Mouse (Mus musculus): Measurements from ENCODE around the gene Doc2g. TPM values are rescaled to one million over a fixed set of nuclear protein-coding genes. Genes with fewer than 3 reads are reported as not detected.
A peak's percentile ranks its signal among the peaks of the same experiment; 100 is the strongest.
"Not testable (repeated sequence)": the region's sequence is repeated elsewhere in the genome, so short reads cannot be mapped to it uniquely, and the experiment has no call there.

Doc2g gene
- polyA plus RNA-seq, 1 experiment = 2.5 TPM

DNA sequence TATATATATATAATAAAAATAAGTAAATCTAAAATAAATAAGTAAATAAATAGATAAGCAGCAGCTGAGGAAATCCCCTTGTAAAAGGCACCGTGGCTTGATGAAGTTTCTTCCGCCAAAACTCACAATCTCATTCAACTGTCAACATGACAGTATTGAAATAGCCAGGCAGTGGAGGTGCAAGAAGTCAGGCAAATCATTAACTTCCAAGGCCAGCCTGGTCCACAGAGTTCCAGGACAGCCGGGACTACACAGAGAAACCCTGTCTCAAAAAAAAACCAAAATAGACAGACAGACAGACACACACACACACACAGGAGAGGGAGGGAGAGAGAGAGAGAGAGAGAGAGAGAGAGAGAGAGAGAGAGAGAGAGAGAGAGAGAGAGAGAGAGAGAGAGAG is 30.2 kb downstream of the Doc2g start:
- Histone ChIP-seq H3K27me3 (ENCODE audit: control insufficient read depth, insufficient read depth, insufficient read length) (no peaks in the 10 kb centered on the region), H3K4me3 (no peak overlapping the region), H3ac (ENCODE audit: control insufficient read depth, insufficient read length) (no peak overlapping the region), H3K4me2 (ENCODE audit: low read depth) (no peak overlapping the region), H3K36me3 (ENCODE audit: control insufficient read depth, insufficient read depth) (no peaks in the 10 kb centered on the region), H3K79me2 (ENCODE audit: control insufficient read depth, insufficient read depth) (peaks cover 10% of the 10 kb centered on the region)
- no peak for TF ChIP-seq POLR2A (IDR thresholded peaks at IDR 0.05; ENCODE audit: insufficient read length, low read depth)
- TF ChIP-seq SRF (IDR thresholded peaks at IDR 0.05; ENCODE audit: control insufficient read depth, insufficient read length, low read depth) = no peak
- TF ChIP-seq MYOG (IDR thresholded peaks at IDR 0.05; ENCODE audit: control insufficient read depth in 1 of 3, insufficient read depth in 1 of 3, insufficient read length in 2 of 3, low read depth in 2 of 3) = no peak
- no peak for TF ChIP-seq POLR2AphosphoS2 (IDR thresholded peaks at IDR 0.05; ENCODE audit: insufficient read length, low read depth)
- TF ChIP-seq MAX (IDR thresholded peaks at IDR 0.05; ENCODE audit: low read depth) = no peak
- TF ChIP-seq REST (IDR thresholded peaks at IDR 0.05; ENCODE audit: insufficient read depth, insufficient read length) = no peak
- no peak for TF ChIP-seq E2F4 (IDR thresholded peaks at IDR 0.05; ENCODE audit: insufficient read depth)
- no peak for TF ChIP-seq CEBPB (IDR thresholded peaks at IDR 0.05; ENCODE audit: insufficient read depth, poor library complexity, severe bottlenecking)
- TF ChIP-seq USF1 (IDR thresholded peaks at IDR 0.05; ENCODE audit: low read depth) = no peak
- no peak for TF ChIP-seq TCF12 (IDR thresholded peaks at IDR 0.05; ENCODE audit: insufficient read depth, poor library complexity, severe bottlenecking)
- no peak for TF ChIP-seq MYOD1 (IDR thresholded peaks at IDR 0.05; ENCODE audit: control insufficient read depth in 1 of 3, insufficient read length in 2 of 3, low read depth in 2 of 3)
- no peak for TF ChIP-seq TCF3 (IDR thresholded peaks at IDR 0.05; ENCODE audit: insufficient read length, low read depth)

DNA sequence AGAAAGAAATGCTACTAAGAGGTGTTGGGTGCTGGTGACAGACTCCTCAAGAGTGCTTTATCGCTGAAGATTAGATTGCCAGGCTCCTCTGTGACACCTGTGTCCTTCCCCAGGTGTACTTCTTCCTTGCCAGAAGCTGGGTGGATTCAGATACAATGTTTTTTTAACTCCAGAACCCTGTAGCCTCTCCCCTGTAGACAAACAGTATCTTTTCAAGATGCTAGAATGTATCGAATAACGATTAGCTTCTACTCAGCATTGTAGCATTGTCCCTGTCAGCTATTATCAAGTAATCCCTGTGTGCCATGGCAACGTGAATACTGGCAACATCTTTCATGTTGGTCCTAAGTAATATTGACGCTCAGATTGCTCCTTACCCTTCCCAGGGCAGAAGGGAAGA is 30.6 kb downstream of the Doc2g start:
- Histone ChIP-seq H3K36me3 (ENCODE audit: control insufficient read depth, insufficient read depth) (no peaks in the 10 kb centered on the region), H3K27me3 (ENCODE audit: control insufficient read depth, insufficient read depth, insufficient read length) (no peaks in the 10 kb centered on the region), H3K4me3 (no peak overlapping the region), H3K79me2 (ENCODE audit: control insufficient read depth, insufficient read depth) (peaks cover 10% of the 10 kb centered on the region), H3K4me2 (ENCODE audit: low read depth) (no peak overlapping the region), H3ac (ENCODE audit: control insufficient read depth, insufficient read length) (no peak overlapping the region)
- TF ChIP-seq USF1 (IDR thresholded peaks at IDR 0.05; ENCODE audit: low read depth) (no peak), TCF12 (IDR thresholded peaks at IDR 0.05; ENCODE audit: insufficient read depth, poor library complexity, severe bottlenecking) (no peak), E2F4 (IDR thresholded peaks at IDR 0.05; ENCODE audit: insufficient read depth) (no peak)

DNA sequence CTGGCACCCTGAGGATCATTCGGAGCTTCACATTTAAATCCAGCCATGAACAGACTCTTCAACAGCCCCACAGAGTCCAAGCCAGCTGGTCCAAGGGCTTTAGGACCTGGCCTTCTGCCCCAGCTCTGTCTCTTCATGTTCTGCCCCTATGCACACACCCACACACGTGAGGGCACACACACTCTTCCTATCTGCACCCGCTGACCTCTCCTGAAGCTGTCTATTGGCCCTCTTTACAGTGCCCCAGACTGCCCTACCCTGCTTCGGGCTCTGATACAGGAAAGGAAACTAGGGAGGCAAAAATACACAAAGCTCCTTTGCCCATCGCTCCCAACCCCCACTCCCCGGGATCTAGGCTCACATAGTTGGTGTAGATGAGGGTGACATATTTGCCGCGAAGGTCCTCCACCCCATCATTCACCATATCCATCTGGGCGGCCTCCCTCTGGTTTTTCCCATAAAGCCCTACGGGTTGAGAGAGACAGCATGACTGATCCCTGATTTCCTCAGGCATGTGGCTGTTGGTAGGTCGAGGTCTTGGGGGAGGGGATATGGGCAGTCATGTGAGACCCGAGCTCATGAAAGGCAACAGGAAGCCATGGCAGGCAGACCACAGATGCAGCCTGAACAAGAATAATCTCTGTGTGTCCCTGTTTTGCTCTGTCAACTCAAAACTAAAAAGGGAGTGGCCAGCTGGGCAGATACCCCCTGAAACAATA is 33.4 kb downstream of the Doc2g start:
- no peak for TF ChIP-seq USF1 (IDR thresholded peaks at IDR 0.05; ENCODE audit: low read depth)
- TF ChIP-seq REST (IDR thresholded peaks at IDR 0.05; ENCODE audit: insufficient read depth, insufficient read length) = no peak
- no peak for TF ChIP-seq TCF12 (IDR thresholded peaks at IDR 0.05; ENCODE audit: insufficient read depth, poor library complexity, severe bottlenecking)
- TF ChIP-seq MYOG (IDR thresholded peaks at IDR 0.05; ENCODE audit: control insufficient read depth in 1 of 3, insufficient read depth in 1 of 3, insufficient read length in 2 of 3, low read depth in 2 of 3) = no peak
- TF ChIP-seq POLR2A (IDR thresholded peaks at IDR 0.05; ENCODE audit: insufficient read length, low read depth) = no peak
- Histone ChIP-seq H3K27me3 (ENCODE audit: control insufficient read depth, insufficient read depth, insufficient read length) (no peaks in the 10 kb centered on the region), H3K4me3 (peak overlapping the region; percentile 58), H3K4me2 (ENCODE audit: low read depth) (peak overlapping the region; percentile 71), H3ac (ENCODE audit: control insufficient read depth, insufficient read length) (no peak overlapping the region), H3K79me2 (ENCODE audit: control insufficient read depth, insufficient read depth) (peaks cover 10% of the 10 kb centered on the region), H3K36me3 (ENCODE audit: control insufficient read depth, insufficient read depth) (no peaks in the 10 kb centered on the region)

DNA sequence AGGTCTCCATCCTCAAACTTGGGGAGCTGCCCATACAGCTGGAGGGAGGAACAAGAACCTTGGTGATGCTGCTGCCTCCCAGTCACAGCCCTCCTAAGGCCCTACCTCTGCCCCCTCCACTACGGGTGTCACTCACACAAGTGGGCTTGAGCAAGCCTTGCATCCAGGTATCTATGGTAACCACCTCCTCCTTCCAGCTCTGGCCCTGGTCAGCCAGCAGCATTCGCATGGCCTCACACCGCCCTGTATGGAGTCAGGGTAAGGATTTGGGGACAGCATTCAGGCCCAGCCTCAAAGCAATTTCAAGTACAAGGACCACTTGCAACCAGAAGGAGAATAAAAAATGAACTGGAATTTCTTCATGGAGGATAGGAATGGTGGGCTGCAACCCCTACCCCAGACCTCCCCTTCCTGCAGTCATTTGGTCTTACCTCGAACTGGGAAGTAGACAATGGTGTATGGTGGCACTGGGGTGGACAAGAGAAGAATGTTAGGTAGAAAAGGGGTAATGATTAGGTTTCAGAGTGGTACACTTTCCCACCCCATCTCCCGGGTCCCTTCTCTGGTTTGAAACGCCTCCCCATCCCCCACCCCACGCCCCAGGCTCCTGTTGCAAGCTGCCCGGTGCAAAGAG is 34.2 kb downstream of the Doc2g start:
- not testable (repeated sequence) for H3K27me3 ChIP-seq (ENCODE audit: control insufficient read depth, insufficient read depth, insufficient read length); H3K79me2 ChIP-seq (ENCODE audit: control insufficient read depth, insufficient read depth); H3K36me3 ChIP-seq (ENCODE audit: control insufficient read depth, insufficient read depth)
- Histone ChIP-seq H3ac (ENCODE audit: control insufficient read depth, insufficient read length) (peak overlapping the region; percentile 34), H3K4me3 (peak overlapping the region; percentile 58), H3K4me2 (ENCODE audit: low read depth) (peak overlapping the region; percentile 89)

DNA sequence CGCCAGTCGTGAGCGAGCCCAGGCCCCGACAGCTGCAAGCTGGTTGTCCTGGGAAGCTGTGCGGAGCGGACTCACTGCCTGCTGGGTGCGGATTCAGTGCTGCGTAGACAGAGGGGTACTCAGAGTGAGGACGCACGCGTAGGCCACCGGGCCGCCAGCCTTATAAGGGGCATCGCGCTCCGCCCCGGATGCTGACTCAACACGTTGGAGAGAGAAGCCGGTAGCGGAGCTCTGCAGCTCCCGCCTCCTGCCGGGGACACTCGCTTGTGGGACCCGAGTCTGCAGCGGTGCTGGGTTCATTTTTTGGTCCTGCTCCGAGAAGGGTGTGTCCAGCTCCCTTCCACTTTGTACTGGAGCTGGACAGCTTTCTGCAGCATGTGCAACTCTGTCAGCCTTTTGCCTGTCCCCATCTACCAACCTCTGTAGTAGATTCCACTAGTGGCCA is 34.7 kb downstream of the Doc2g start, which contains the start of gene Gstp1:
Gene Gstp1, minus strand, starts transcription at position 198 of the 445 bp plus-strand sequence.
- H3K27me3 ChIP-seq (ENCODE audit: control insufficient read depth, insufficient read depth, insufficient read length) = no peaks in the 10 kb centered on the region
- H3K4me3 ChIP-seq = peak within 1 kb of the TSS; percentile 58
- H3ac ChIP-seq (ENCODE audit: control insufficient read depth, insufficient read length) = peak within 1 kb of the TSS; percentile 34
- H3K4me2 ChIP-seq (ENCODE audit: low read depth) = peak within 1 kb of the TSS; percentile 89
- peaks cover 10% of the 10 kb centered on the region for H3K79me2 ChIP-seq (ENCODE audit: control insufficient read depth, insufficient read depth)
- no peak for TF ChIP-seq TCF12 (IDR thresholded peaks at IDR 0.05; ENCODE audit: insufficient read depth, poor library complexity, severe bottlenecking)
- peak; percentile 98 for TF ChIP-seq SRF (IDR thresholded peaks at IDR 0.05; ENCODE audit: control insufficient read depth, insufficient read length, low read depth)
- no peak for TF ChIP-seq USF1 (IDR thresholded peaks at IDR 0.05; ENCODE audit: low read depth)
- TF ChIP-seq POLR2AphosphoS2 (IDR thresholded peaks at IDR 0.05; ENCODE audit: insufficient read length, low read depth) = peak; percentile 99
- peak; percentile 98 for TF ChIP-seq POLR2A (IDR thresholded peaks at IDR 0.05; ENCODE audit: insufficient read length, low read depth)
- TF ChIP-seq MYOD1 (IDR thresholded peaks at IDR 0.05; ENCODE audit: control insufficient read depth in 1 of 3, insufficient read length in 2 of 3, low read depth in 2 of 3) = peak in 2 of 3 experiments; percentile 82 to 85
- no peak for TF ChIP-seq CEBPB (IDR thresholded peaks at IDR 0.05; ENCODE audit: insufficient read depth, poor library complexity, severe bottlenecking)
- no peak for TF ChIP-seq E2F4 (IDR thresholded peaks at IDR 0.05; ENCODE audit: insufficient read depth)
- TF ChIP-seq REST (IDR thresholded peaks at IDR 0.05; ENCODE audit: insufficient read depth, insufficient read length) = peak; percentile 50
- no peak for TF ChIP-seq TCF3 (IDR thresholded peaks at IDR 0.05; ENCODE audit: insufficient read length, low read depth)
- TF ChIP-seq MYOG (IDR thresholded peaks at IDR 0.05; ENCODE audit: control insufficient read depth in 1 of 3, insufficient read depth in 1 of 3, insufficient read length in 2 of 3, low read depth in 2 of 3) = peak; percentile 22 to 94 (median 91)
- TF ChIP-seq MAX (IDR thresholded peaks at IDR 0.05; ENCODE audit: low read depth) = no peak
- no peaks in the 10 kb centered on the region for H3K36me3 ChIP-seq (ENCODE audit: control insufficient read depth, insufficient read depth)

DNA sequence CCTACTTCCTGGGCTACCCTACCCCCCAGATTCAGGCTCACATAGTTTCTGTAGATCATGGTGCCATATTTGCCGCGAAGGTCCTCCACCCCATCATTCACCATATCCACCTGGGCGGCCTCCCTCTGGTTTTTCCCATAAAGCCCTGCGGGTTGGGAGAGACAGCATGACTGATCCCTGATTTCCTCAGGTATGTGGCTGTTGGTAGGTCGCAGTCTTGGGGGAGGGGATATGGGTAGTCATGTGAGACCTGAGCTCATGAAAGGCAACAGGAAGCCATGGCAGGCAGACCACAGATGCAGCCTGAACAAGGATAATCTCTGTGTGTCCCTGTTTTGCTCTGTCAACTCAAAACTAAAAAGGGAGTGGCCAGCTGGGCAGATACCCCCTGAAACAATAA is 37.8 kb downstream of the Doc2g start:
- H3K36me3 ChIP-seq (ENCODE audit: control insufficient read depth, insufficient read depth); H3K27me3 ChIP-seq (ENCODE audit: control insufficient read depth, insufficient read depth, insufficient read length); H3K79me2 ChIP-seq (ENCODE audit: control insufficient read depth, insufficient read depth); H3K4me2 ChIP-seq (ENCODE audit: low read depth); H3K4me3 ChIP-seq; H3ac ChIP-seq (ENCODE audit: control insufficient read depth, insufficient read length): not testable (repeated sequence)

DNA sequence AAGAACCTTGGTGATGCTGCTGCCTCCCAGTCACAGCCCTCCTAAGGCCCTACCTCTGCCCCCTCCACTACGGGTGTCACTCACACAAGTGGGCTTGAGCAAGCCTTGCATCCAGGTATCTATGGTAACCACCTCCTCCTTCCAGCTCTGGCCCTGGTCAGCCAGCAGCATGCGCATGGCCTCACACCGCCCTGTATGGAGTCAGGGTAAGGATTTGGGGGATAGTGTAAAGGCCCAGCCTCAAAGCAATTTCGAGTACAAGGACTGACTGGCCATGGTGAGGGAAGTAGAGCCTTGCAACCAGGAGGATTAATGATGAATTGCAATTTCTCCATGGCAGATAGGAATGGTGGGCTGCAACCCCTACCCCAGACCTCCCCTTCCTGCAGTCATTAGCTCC is 38.4 kb downstream of the Doc2g start:
- H3K79me2 ChIP-seq (ENCODE audit: control insufficient read depth, insufficient read depth); H3K4me2 ChIP-seq (ENCODE audit: low read depth); H3K36me3 ChIP-seq (ENCODE audit: control insufficient read depth, insufficient read depth); H3K4me3 ChIP-seq; H3ac ChIP-seq (ENCODE audit: control insufficient read depth, insufficient read length); H3K27me3 ChIP-seq (ENCODE audit: control insufficient read depth, insufficient read depth, insufficient read length): not testable (repeated sequence)
